Mouse (Mus musculus) liver, postnatal 0 days (tissue): ENCODE results near the gene Tns4. TPM values are rescaled to one million over a fixed set of nuclear protein-coding genes. Genes with fewer than 3 reads are reported as not detected.

Experiments
- ATAC-seq: fragments of 200-750 bp; cut with Nextera tagmentation; 2 replicates; pipeline ENCODE4 v1.8.0; 2017; ENCODE audit warnings: mild to moderate bottlenecking, moderate library complexity
- DNase-seq: peaks from one replicate; pipeline ENCODE4 v3.0.0-alpha.2; 2016
- H3K27ac ChIP-seq: fragments of 300-500 bp; sonication (generic); 2 replicates; pipeline ENCODE4 v1.5.1; 2014; ENCODE audit warnings: antibody characterized with exemption, moderate library complexity, mild to moderate bottlenecking, low read depth
- H3K27me3 ChIP-seq: fragments of 300-500 bp; sonication (generic); 2 replicates; pipeline ENCODE4 v1.6.1; 2014; ENCODE audit warnings: low read length, control low read depth, mixed read lengths; ENCODE audit not compliant: insufficient read depth
- H3K36me3 ChIP-seq: fragments of 300-500 bp; sonication (generic); replicated peaks from 2 replicates; pipeline ENCODE4 v1.6.1; 2014; ENCODE audit warnings: mild to moderate bottlenecking, control low read depth, low read length, moderate library complexity, mixed read lengths; ENCODE audit not compliant: insufficient read depth
- H3K4me1 ChIP-seq: fragments of 300-500 bp; sonication (generic); 2 replicates; pipeline ENCODE4 v1.6.1; 2014; ENCODE audit warnings: antibody characterized with exemption, mild to moderate bottlenecking, control low read depth; ENCODE audit not compliant: insufficient read depth
- H3K4me2 ChIP-seq: fragments of 300-500 bp; sonication (generic); 2 replicates; pipeline ENCODE4 v1.6.1; 2014; ENCODE audit warnings: low read depth, mild to moderate bottlenecking, low read length, moderate library complexity, mixed read lengths
- H3K4me3 ChIP-seq: fragments of 300-500 bp; sonication (generic); 2 replicates; pipeline ENCODE4 v1.5.1; 2014; ENCODE audit warnings: low read depth, low read length
- H3K9ac ChIP-seq: fragments of 300-500 bp; sonication (generic); replicated peaks from 2 replicates; pipeline ENCODE4 v1.6.1; 2014; ENCODE audit warnings: mild to moderate bottlenecking, moderate library complexity
- H3K9me3 ChIP-seq: fragments of 300-500 bp; sonication (generic); 2 replicates; pipeline ENCODE4 v1.6.1; 2016; ENCODE audit warnings: mild to moderate bottlenecking, control low read depth, low read length, mixed read lengths
- CTCF ChIP-seq: sonication (generic); IDR thresholded peaks from 2 replicates; pipeline ENCODE4 v1.5.1; 2016; ENCODE audit warnings: antibody characterized with exemption, low read depth
- EP300 ChIP-seq: IDR thresholded peaks from 2 replicates; pipeline ENCODE4 v1.6.1; 2016; ENCODE audit warnings: antibody characterized with exemption, low read depth, mild to moderate bottlenecking
- WGBS: fragments of 180-500 bp; shearing (Covaris S2); extraction: QIAGEN DNeasy Blood & Tissue Kit; methylation state at CpG from one replicate; pipeline ENCODE4 v1.1.7; 2014; ENCODE audit not compliant: insufficient replicate concordance; 5-methylcytosine and 5-hydroxymethylcytosine counted together
- polyA plus RNA-seq: library from polyadenylated mRNA; unstranded; fragments of >200 nt; fragmentation: Nextera tagmentation; extraction: Ambion mirVana; gene quantifications from 2 replicates; pipeline ENCODE4 v1.2.1, GENCODE M21; 2015

Gene Tns4
- polyA plus RNA-seq, 1 experiment from 2014 or later: 0.31 TPM

- DNase-seq: no peak
- Histone ChIP-seq H3K4me1 (peaks cover 5% of the 10 kb centered on the region; the same call in 1 of the 2 replicates), H3K36me3 (peaks cover 45% of the 10 kb centered on the region), H3K9ac (peak overlapping the region; percentile 89), H3K9me3 (no peaks in the 10 kb centered on the region), H3K4me3 (peak overlapping the region; percentile 81), H3K27ac (no peak overlapping the region), H3K27me3 (no peaks in the 10 kb centered on the region), H3K4me2 (peak overlapping the region; percentile 70)
- WGBS: 69% methylated on average over 5 of the region's 5 CpGs
- ATAC-seq: no peak
- no peak for TF ChIP-seq CTCF
- no peak for TF ChIP-seq EP300
Observed at GRCm38 (mm10) chr11:99022384-99022933, 66.6 kb downstream of the Tns4 start.

GRCm38 (mm10) chr11:99019844-99020243, 69.3 kb downstream of the Tns4 start:
- no peak for ATAC-seq
- H3K4me2 ChIP-seq: no peak overlapping the region
- 91% methylated on average over 6 of the region's 6 CpGs for WGBS
- no peak overlapping the region for H3K9ac ChIP-seq
- H3K4me3 ChIP-seq: no peak overlapping the region
- no peak for DNase-seq
- TF ChIP-seq EP300: no peak
- no peak for TF ChIP-seq CTCF
- peaks cover 5% of the 10 kb centered on the region; the same call in 1 of the 2 replicates for H3K4me1 ChIP-seq
- no peak overlapping the region for H3K27ac ChIP-seq
- peaks cover 72% of the 10 kb centered on the region for H3K36me3 ChIP-seq
- no peaks in the 10 kb centered on the region for H3K9me3 ChIP-seq
- no peaks in the 10 kb centered on the region for H3K27me3 ChIP-seq

Other genes with a start within 250 kb of the Tns4 start
- 1.2 TPM in 2 replicates for gene Wipf2, start 225.7 kb downstream of the Tns4 start, polyA plus RNA-seq
- gene Cdc6, start 181.5 kb downstream of the Tns4 start, polyA plus RNA-seq: 19.1 and 22.3 TPM in 2 replicates
- gene Rara, start 161.5 kb downstream of the Tns4 start, polyA plus RNA-seq: 5.4 and 5.6 TPM in 2 replicates
- gene Gjd3, start 106.3 kb downstream of the Tns4 start, polyA plus RNA-seq: not detected in 2 replicates
- 74.3 and 90.2 TPM in 2 replicates for gene Top2a, start 65.1 kb downstream of the Tns4 start, polyA plus RNA-seq
- 665 and 672 TPM in 2 replicates for gene Igfbp4, start 48.1 kb downstream of the Tns4 start, polyA plus RNA-seq
- 1.5 and 1.6 TPM in 2 replicates for gene Ccr7, start 65.8 kb upstream of the Tns4 start, polyA plus RNA-seq
- gene Smarce1, start 141.7 kb upstream of the Tns4 start, polyA plus RNA-seq: 57.4 and 61.0 TPM in 2 replicates
- 0.39 and 0.55 TPM in 2 replicates for gene Krt222, start 154.8 kb upstream of the Tns4 start, polyA plus RNA-seq
- gene Krt24, start 196.0 kb upstream of the Tns4 start, polyA plus RNA-seq: not detected in 2 replicates
- gene Krt25, start 233.6 kb upstream of the Tns4 start, polyA plus RNA-seq: 0.11 and 0.14 TPM in 2 replicates
- not detected in 2 replicates for gene Krt26, start 248.7 kb upstream of the Tns4 start, polyA plus RNA-seq